In genomic region chr3:138352012-138352809, GRCm38 (mm10) we compare ENCODE assay signal across 27 mouse cellular contexts. TPM values are rescaled to one million over a fixed set of nuclear protein-coding genes. Genes with fewer than 3 reads are reported as not detected.
"Had no signal": no experiment of that assay in that cellular context is flagged by ENCODE, and none has a peak within 500 bp of the region (broad histone marks: within the 10 kb centered on the region; RNA-seq: fewer than 3 reads in every experiment).

No protein-coding gene starts in this region.

- H3K4me3 ChIP-seq: liver, embryonic 15.5 days; lung, embryonic 15.5 days; megakaryocyte, embryonic 14.5 days; midbrain, embryonic 13.5 days; midbrain, embryonic 15.5 days; myocyte; neural tube, embryonic 13.5 days; neural tube, embryonic 15.5 days; stomach, embryonic 15.5 days had no signal

- DNase-seq: liver, postnatal 0 days; lung, adult 2 months; lung, postnatal 14 days; lung, postnatal 36 days; retina, postnatal 1 day; right cerebral cortex, adult 18-20 months; right cerebral cortex, postnatal 14 days; thymus, postnatal 25 days; thymus, postnatal 4 days had no signal

- H3K4me1 ChIP-seq: liver, embryonic 15.5 days; megakaryocyte, embryonic 14.5 days; midbrain, embryonic 13.5 days; midbrain, embryonic 15.5 days; neural tube, embryonic 13.5 days; neural tube, embryonic 15.5 days; stomach, embryonic 15.5 days had no signal

- ATAC-seq: liver, postnatal 0 days; lung, postnatal 0 days; midbrain, embryonic 13.5 days; midbrain, embryonic 15.5 days had no signal

- H3K27ac ChIP-seq: liver, embryonic 15.5 days; lung, embryonic 15.5 days; macrophage; midbrain, embryonic 13.5 days; midbrain, embryonic 15.5 days; neural tube, embryonic 13.5 days; neural tube, embryonic 15.5 days; stomach, embryonic 15.5 days; stomach, postnatal 0 days had no signal

- H3K36me3 ChIP-seq: liver, embryonic 15.5 days; lung, embryonic 15.5 days; midbrain, embryonic 13.5 days; midbrain, embryonic 15.5 days; neural tube, embryonic 13.5 days; neural tube, embryonic 15.5 days; stomach, embryonic 15.5 days had no signal

- H3K27me3 ChIP-seq: liver, embryonic 15.5 days; lung, embryonic 15.5 days; megakaryocyte, embryonic 14.5 days; midbrain, embryonic 13.5 days; midbrain, embryonic 15.5 days; neural tube, embryonic 13.5 days; neural tube, embryonic 15.5 days; stomach, embryonic 15.5 days had no signal

RNA-seq across cellular contexts. Expression of gene Adh6b, which starts 10.6 kb away (rescaled TPM):
- total RNA-seq: megakaryocyte progenitor cell, adult 5-6 weeks had no signal
- polyA plus RNA-seq: lung, adult 2 months; macrophage; midbrain, embryonic 15.5 days; myocyte; spleen, adult 2 months had no signal

RNA-seq across cellular contexts. Expression of gene Adh6a, which starts 39.1 kb away (rescaled TPM):
- total RNA-seq: megakaryocyte progenitor cell, adult 5-6 weeks; midbrain, postnatal 0 days had no signal
- polyA plus RNA-seq: liver, embryonic 15.5 days; liver, postnatal 0 days; macrophage; midbrain, embryonic 11.5 days; midbrain, embryonic 13.5 days; midbrain, embryonic 15.5 days; midbrain, postnatal 0 days; myocyte; neural tube, embryonic 11.5 days; spleen, adult 2 months; testis, adult 2 months had no signal
